Mouse (Mus musculus) layer of hippocampus, postnatal 36 days (tissue): ENCODE results near the gene Med12l. TPM values are rescaled to one million over a fixed set of nuclear protein-coding genes. Genes with fewer than 3 reads are reported as not detected.
"Not testable (repeated sequence)": the region's sequence is repeated elsewhere in the genome, so short reads cannot be mapped to it uniquely, and the experiment has no call there.

ENCODE experiments used
- DNase-seq, 2 experiments: peaks; one replicate each; pipeline ENCODE4 v3.0.0; 2022
- total RNA-seq, 2 experiments: library from RNA; stranded (reverse); gene quantifications; 2 replicates each; pipeline ENCODE4 v1.2.3; 2021

The Med12l gene
- total RNA-seq, 2 experiments from 2014 or later: 50.1 to 56.6 TPM

GRCm38 (mm10) chr3:59140115-59140514 is 134.5 kb downstream of the Med12l start:
- DNase-seq: no peak

- not testable (repeated sequence) for DNase-seq
Observed at GRCm38 (mm10) chr3:59140941-59141340, 135.3 kb downstream of the Med12l start.

GRCm38 (mm10) chr3:59141507-59142305 is 136.1 kb downstream of the Med12l start:
- no peak for DNase-seq

- no peak for DNase-seq
Observed at GRCm38 (mm10) chr3:59145194-59145593, 139.6 kb downstream of the Med12l start.

- no peak for DNase-seq
Observed at GRCm38 (mm10) chr3:59149646-59150045, 144.0 kb downstream of the Med12l start.

- no peak for DNase-seq
Observed at GRCm38 (mm10) chr3:59150624-59151023, 145.0 kb downstream of the Med12l start.

- no peak for DNase-seq
Observed at GRCm38 (mm10) chr3:59153424-59153823, 147.8 kb downstream of the Med12l start, which contains the start of gene P2ry14. Gene P2ry14, minus strand, starts transcription at chr3:59153618.

GRCm38 (mm10) chr3:59154888-59155287 is 149.3 kb downstream of the Med12l start:
- no peak for DNase-seq

GRCm38 (mm10) chr3:59155404-59155803 is 149.8 kb downstream of the Med12l start:
- DNase-seq: no peak

- DNase-seq: no peak
Observed at GRCm38 (mm10) chr3:59157048-59157447, 151.4 kb downstream of the Med12l start.

GRCm38 (mm10) chr3:59160465-59160864 is 154.8 kb downstream of the Med12l start:
- DNase-seq: no peak

GRCm38 (mm10) chr3:59167417-59168054 is 161.9 kb downstream of the Med12l start:
- DNase-seq: no peak

- no peak for DNase-seq
Observed at GRCm38 (mm10) chr3:59168476-59168875, 162.9 kb downstream of the Med12l start.

GRCm38 (mm10) chr3:59169215-59169614 is 163.6 kb downstream of the Med12l start:
- no peak for DNase-seq

- no peak for DNase-seq
Observed at GRCm38 (mm10) chr3:59169921-59170627, 164.4 kb downstream of the Med12l start.

GRCm38 (mm10) chr3:59174426-59175154 is 169.0 kb downstream of the Med12l start:
- no peak for DNase-seq

GRCm38 (mm10) chr3:59175234-59175633 is 169.6 kb downstream of the Med12l start:
- DNase-seq: no peak

GRCm38 (mm10) chr3:59176871-59177270 is 171.2 kb downstream of the Med12l start:
- no peak for DNase-seq

GRCm38 (mm10) chr3:59181134-59181533 is 175.5 kb downstream of the Med12l start:
- DNase-seq: no peak

GRCm38 (mm10) chr3:59182129-59182528 is 176.5 kb downstream of the Med12l start:
- no peak for DNase-seq

- DNase-seq: no peak
Observed at GRCm38 (mm10) chr3:59185662-59186061, 180.0 kb downstream of the Med12l start.

- no peak for DNase-seq
Observed at GRCm38 (mm10) chr3:59187336-59187735, 181.7 kb downstream of the Med12l start.
